Mouse (Mus musculus) lung, adult 2 months (tissue): Measurements from ENCODE around the gene Miip. TPM values are rescaled to one million over a fixed set of nuclear protein-coding genes. Genes with fewer than 3 reads are reported as not detected.
A peak's percentile ranks its signal among the peaks of the same experiment; 100 is the strongest.

ENCODE experiments used
- DNase-seq: peaks from one replicate; pipeline ENCODE4 v3.0.0; 2022
- H3K4me1 ChIP-seq: fragments of 200-500 bp; 2 replicates; pipeline ENCODE4 v1.6.1; 2011; ENCODE audit warnings: low read length; ENCODE audit not compliant: control insufficient read depth, insufficient read depth
- H3K4me3 ChIP-seq: fragments of 200-500 bp; replicated peaks from 2 replicates; pipeline ENCODE3; 2011; ENCODE audit warnings: low read depth, mild to moderate bottlenecking, control low read depth, low read length; ENCODE audit errors: extremely low read depth
- CTCF ChIP-seq: fragments of 200-500 bp; IDR thresholded peaks from 2 replicates; pipeline ENCODE4 v1.5.1; 2011; ENCODE audit warnings: mild to moderate bottlenecking, low read length, control low read depth; ENCODE audit not compliant: insufficient read depth
- POLR2A ChIP-seq: fragments of 200-500 bp; IDR thresholded peaks from 2 replicates; pipeline ENCODE4 v1.6.1; 2011; ENCODE audit warnings: low read depth, mild to moderate bottlenecking, control low read depth, low read length, borderline replicate concordance; ENCODE audit errors: extremely low read depth
- WGBS: fragments of 180-500 bp; shearing (Covaris S2); methylation state at CpG from one replicate; pipeline ENCODE4 v1.1.7; 2018; 5-methylcytosine and 5-hydroxymethylcytosine counted together
- polyA plus RNA-seq: library from polyadenylated mRNA; depleted of rRNA; stranded (reverse); fragments of >200 nt; gene quantifications from 2 replicates; pipeline ENCODE4 v1.2.3, GENCODE M21; 2012; rRNA removed

Gene Miip
- 45.1 and 70.3 TPM in 2 replicates for polyA plus RNA-seq

GRCm38 (mm10) chr4:147868450-147869031 is at the start of gene Miip, which contains the start of gene Fv1:
Gene Miip (minus strand): TSS chr4:147868816.
Gene Fv1 (plus strand): TSS chr4:147868979.
- Histone ChIP-seq H3K4me1 (peaks cover 8% of the 10 kb centered on the region; the same call in 1 of the 2 replicates), H3K4me3 (peak within 1 kb of the TSS; percentile 91)
- under 1% methylated on average over 30 of the region's 30 CpGs for WGBS
- DNase-seq = peak; percentile 88
- no peak for TF ChIP-seq CTCF
- peak; percentile 76; the same call in 1 of the 2 replicates for TF ChIP-seq POLR2A

GRCm38 (mm10) chr4:147909486-147909885 is 40.9 kb upstream of the Miip start:
- TF ChIP-seq POLR2A (no peak), CTCF (no peak)
- Histone ChIP-seq H3K4me1 (peaks cover 4% of the 10 kb centered on the region; the same call in 1 of the 2 replicates), H3K4me3 (no peak overlapping the region)
- no peak for DNase-seq
- 78% methylated on average over 5 of the region's 5 CpGs for WGBS

- TF ChIP-seq CTCF (no peak), POLR2A (no peak)
- Histone ChIP-seq H3K4me1 (peaks cover 11% of the 10 kb centered on the region), H3K4me3 (no peak overlapping the region)
- no peak for DNase-seq
- 71% methylated on average over 5 of the region's 5 CpGs for WGBS
Observed at GRCm38 (mm10) chr4:147906230-147906629, 37.6 kb upstream of the Miip start.

GRCm38 (mm10) chr4:147905090-147905659 is 36.6 kb upstream of the Miip start:
- no peak for DNase-seq
- 1% methylated on average over 8 of the region's 8 CpGs for WGBS
- TF ChIP-seq POLR2A (no peak; the same call in 1 of the 2 replicates), CTCF (no peak)
- peaks cover 11% of the 10 kb centered on the region for H3K4me1 ChIP-seq
- H3K4me3 ChIP-seq = peak overlapping the region; percentile 98

- peak; percentile 92 for DNase-seq
- TF ChIP-seq POLR2A = 0 out of 2 replicates have a peak, but pooled peaks have one; percentile 26
- TF ChIP-seq CTCF = no peak
- Histone ChIP-seq H3K4me3 (peak within 1 kb of the TSS; percentile 98), H3K4me1 (peaks cover 11% of the 10 kb centered on the region)
- under 1% methylated on average over 59 of the region's 59 CpGs for WGBS
Observed at GRCm38 (mm10) chr4:147904313-147905089, 35.9 kb upstream of the Miip start, which contains the start of gene Mfn2. Gene Mfn2 (minus strand): TSS chr4:147904704.

- WGBS = 48% methylated on average over 3 of the region's 3 CpGs
- no peak for TF ChIP-seq CTCF
- TF ChIP-seq POLR2A = no peak
- DNase-seq = no peak
- H3K4me1 ChIP-seq = peaks cover 11% of the 10 kb centered on the region
- H3K4me3 ChIP-seq = peak overlapping the region; percentile 63
Observed at GRCm38 (mm10) chr4:147903601-147904000, 35.0 kb upstream of the Miip start.

- Histone ChIP-seq H3K4me3 (no peak overlapping the region), H3K4me1 (peaks cover 11% of the 10 kb centered on the region)
- TF ChIP-seq POLR2A (no peak), CTCF (no peak)
- no peak for DNase-seq
- 88% methylated on average over 12 of the region's 12 CpGs for WGBS
Observed at GRCm38 (mm10) chr4:147902906-147903500, 34.4 kb upstream of the Miip start.

- WGBS = 70% methylated on average over 7 of the region's 7 CpGs
- no peak overlapping the region for H3K4me3 ChIP-seq
- no peak for DNase-seq
- TF ChIP-seq CTCF (no peak), POLR2A (no peak)
- H3K4me1 ChIP-seq = peaks cover 11% of the 10 kb centered on the region
Observed at GRCm38 (mm10) chr4:147900452-147900851, 31.8 kb upstream of the Miip start.

- no peak for DNase-seq
- TF ChIP-seq CTCF (no peak), POLR2A (no peak)
- Histone ChIP-seq H3K4me3 (no peak overlapping the region), H3K4me1 (no peaks in the 10 kb centered on the region; the same call in 1 of the 2 replicates)
- 89% methylated on average over 3 of the region's 3 CpGs for WGBS
Observed at GRCm38 (mm10) chr4:147897348-147897747, 28.7 kb upstream of the Miip start.
